Mouse (Mus musculus) thymus, adult 2 months (tissue): ENCODE measurements around the gene Cad.

Experiments
- CTCF ChIP-seq: fragments of 200-500 bp; IDR thresholded peaks from 2 replicates; pipeline ENCODE4 v1.5.1; 2012; ENCODE audit warnings: mild to moderate bottlenecking, control low read depth, low read length, moderate library complexity, borderline replicate concordance; ENCODE audit not compliant: control insufficient read depth, poor library complexity, insufficient read depth; ENCODE audit errors: extremely low read depth
- POLR2A ChIP-seq: fragments of 200-500 bp; IDR thresholded peaks from 2 replicates; pipeline ENCODE4 v1.6.1; 2012; ENCODE audit warnings: mild to moderate bottlenecking, low read length, control low read depth, moderate library complexity; ENCODE audit not compliant: control insufficient read depth, poor library complexity, insufficient read depth; ENCODE audit errors: extremely low read depth

GRCm38 (mm10) chr5:31023254-31023653, 31.3 kb upstream of the Cad start:
- TF ChIP-seq POLR2A (no peak), CTCF (no peak)
